Mouse (Mus musculus): ENCODE measurements around the gene Kdm2b.

- TF ChIP-seq CTCF (IDR thresholded peaks at IDR 0.05; ENCODE audit: borderline replicate concordance, control insufficient read depth, extremely low read depth, insufficient read depth, low read length, poor library complexity) (no peak), POLR2A (IDR thresholded peaks at IDR 0.05; ENCODE audit: control insufficient read depth, extremely low read depth, insufficient read depth, low read length, poor library complexity) (no peak)
These were observed 116.0 kb downstream of the Kdm2b start for GRCm38 (mm10) chr5:122873573-122873972.
